Mouse (Mus musculus) bone marrow macrophage, adult 2 months (primary cell): Measurements from ENCODE around the gene Mptx1. TPM values are rescaled to one million over a fixed set of nuclear protein-coding genes. Genes with fewer than 3 reads are reported as not detected.
"Not testable (repeated sequence)": the region's sequence is repeated elsewhere in the genome, so short reads cannot be mapped to it uniquely, and the experiment has no call there.

Source experiments
- H3K27ac ChIP-seq: 2 replicates; pipeline ENCODE4 v1.5.1; 2012; ENCODE audit warnings: low read depth, low read length; ENCODE audit not compliant: insufficient read depth
- H3K4me1 ChIP-seq: 2 replicates; pipeline ENCODE4 v1.6.1; 2012; ENCODE audit warnings: low read length; ENCODE audit not compliant: control insufficient read depth, insufficient read depth
- H3K4me3 ChIP-seq: 2 replicates; pipeline ENCODE4 v1.5.1; 2012; ENCODE audit warnings: mild to moderate bottlenecking, low read length, moderate library complexity; ENCODE audit not compliant: insufficient read depth
- CTCF ChIP-seq: IDR thresholded peaks from 2 replicates; pipeline ENCODE4 v1.5.1; 2012; ENCODE audit warnings: low read depth, mild to moderate bottlenecking, low read length, moderate library complexity
- POLR2A ChIP-seq: IDR thresholded peaks from 2 replicates; pipeline ENCODE4 v1.6.1; 2012; ENCODE audit warnings: mild to moderate bottlenecking, low read depth, low read length, borderline replicate concordance
- polyA plus RNA-seq: library from polyadenylated mRNA; stranded (reverse); fragments of >200 nt; gene quantifications from 2 replicates; pipeline ENCODE4 v1.2.4, GENCODE M21; 2012; ENCODE audit not compliant: missing spikeins, insufficient read depth, insufficient read length

Mptx1 gene
- not detected in 2 replicates for polyA plus RNA-seq

GRCm38 (mm10) chr1:174330218-174330617, at the start of gene Mptx1:
Gene Mptx1 (plus strand): TSS chr1:174330518.
- no peak for TF ChIP-seq CTCF
- no peak for TF ChIP-seq POLR2A
- no peaks in the 10 kb centered on the region for H3K4me1 ChIP-seq
- H3K27ac ChIP-seq: no peak within 1 kb of the TSS
- no peak within 1 kb of the TSS for H3K4me3 ChIP-seq

- Histone ChIP-seq H3K27ac (no peak overlapping the region), H3K4me3 (no peak overlapping the region)
- no peak for TF ChIP-seq POLR2A
- TF ChIP-seq CTCF: no peak
Observed at GRCm38 (mm10) chr1:174303162-174303561, 27.2 kb upstream of the Mptx1 start.

GRCm38 (mm10) chr1:174317308-174317707, 13.0 kb upstream of the Mptx1 start:
- Histone ChIP-seq H3K27ac (no peak overlapping the region), H3K4me3 (no peak overlapping the region), H3K4me1 (no peaks in the 10 kb centered on the region)
- TF ChIP-seq CTCF: no peak
- TF ChIP-seq POLR2A: no peak

More at GRCm38 (mm10) chr1:174303162-174303561, 27.2 kb upstream of the Mptx1 start:
- H3K4me1 ChIP-seq: no peaks in the 10 kb centered on the region

GRCm38 (mm10) chr1:174353636-174354035, 23.3 kb downstream of the Mptx1 start:
- H3K4me1 ChIP-seq, H3K4me3 ChIP-seq: not testable (repeated sequence)
- H3K27ac ChIP-seq: peak overlapping the region; percentile 33; the same call in 1 of the 2 replicates

- Histone ChIP-seq H3K4me1 (peaks cover 8% of the 10 kb centered on the region), H3K4me3 (no peak overlapping the region), H3K27ac (no peak overlapping the region)
- TF ChIP-seq POLR2A (no peak), CTCF (no peak)
Observed at GRCm38 (mm10) chr1:174354640-174355039, 24.3 kb downstream of the Mptx1 start.

GRCm38 (mm10) chr1:174364882-174365451, 34.6 kb downstream of the Mptx1 start, which contains the start of gene Olfr417:
Gene Olfr417 (plus strand): TSS chr1:174365122.
- no peak for TF ChIP-seq POLR2A
- TF ChIP-seq CTCF: no peak
- Histone ChIP-seq H3K4me3 (no peak within 1 kb of the TSS), H3K4me1 (no peaks in the 10 kb centered on the region), H3K27ac (no peak within 1 kb of the TSS)

GRCm38 (mm10) chr1:174373799-174374198, 43.5 kb downstream of the Mptx1 start:
- H3K4me1 ChIP-seq: no peaks in the 10 kb centered on the region
- no peak overlapping the region for H3K4me3 ChIP-seq
- H3K27ac ChIP-seq: no peak overlapping the region
- TF ChIP-seq POLR2A: no peak
- TF ChIP-seq CTCF: no peak

Other genes starting within 250 kb of the Mptx1 start
- 0.61 TPM in 1 of 2 replicates, not detected in the other for gene Olfr429, start 246.2 kb upstream of the Mptx1 start, polyA plus RNA-seq
- not detected in 2 replicates for gene Olfr427, start 233.6 kb upstream of the Mptx1 start, polyA plus RNA-seq
- gene Olfr231, start 209.4 kb upstream of the Mptx1 start, polyA plus RNA-seq: not detected in 2 replicates
- not detected in 2 replicates for gene Olfr424, start 199.0 kb upstream of the Mptx1 start, polyA plus RNA-seq
- gene Olfr420, start 174.9 kb upstream of the Mptx1 start, polyA plus RNA-seq: not detected in 2 replicates
- 0.20 TPM in 1 of 2 replicates, not detected in the other for gene Spta1, start 157.7 kb upstream of the Mptx1 start, polyA plus RNA-seq
- gene Olfr419, start 78.5 kb upstream of the Mptx1 start, polyA plus RNA-seq: not detected in 2 replicates
- not detected in 2 replicates for gene Olfr417, start 34.6 kb downstream of the Mptx1 start, polyA plus RNA-seq
- not detected in 2 replicates for gene Olfr248, start 60.5 kb downstream of the Mptx1 start, polyA plus RNA-seq
- 0.24 TPM in 1 of 2 replicates, not detected in the other for gene Olfr414, start 93.5 kb downstream of the Mptx1 start, polyA plus RNA-seq
- gene Olfr220, start 111.6 kb downstream of the Mptx1 start, polyA plus RNA-seq: not detected in 2 replicates
- gene Fmn2, start 171.3 kb downstream of the Mptx1 start, polyA plus RNA-seq: not detected in 2 replicates